ENCODE assay signal across 15 mouse cellular contexts in genomic region chr19:9143230-9143629, GRCm38 (mm10). TPM values are rescaled to one million over a fixed set of nuclear protein-coding genes. Genes with fewer than 3 reads are reported as not detected.
DNase-seq lines count a peak whose midpoint lies in the region; ATAC-seq lines count a peak whose summit lies in the region.
"Had no signal": no experiment of that assay in that cellular context is flagged by ENCODE, and none has a peak within 500 bp of the region (broad histone marks: within the 10 kb centered on the region; RNA-seq: fewer than 3 reads in every experiment).

No protein-coding gene starts in this region.

- H3K36me3 ChIP-seq in limb, embryonic 12.5 days: no peaks in the 10 kb centered on the region
- no peaks in the 10 kb centered on the region for H3K36me3 ChIP-seq in limb, embryonic 10.5 days
- no peaks in the 10 kb centered on the region for H3K36me3 ChIP-seq in forebrain, embryonic 11.5 days (ENCODE audit: control insufficient read depth, insufficient read depth, low read length)
- no peaks in the 10 kb centered on the region for H3K36me3 ChIP-seq in hindbrain, embryonic 16.5 days (ENCODE audit: control insufficient read depth, insufficient read depth, low read length)
- no peaks in the 10 kb centered on the region for H3K36me3 ChIP-seq in neural tube, embryonic 15.5 days
- H3K36me3 ChIP-seq: G1E had no signal

- H3K4me3 ChIP-seq in limb, embryonic 12.5 days (replicated peaks): no peak overlapping the region
- no peak overlapping the region for H3K4me3 ChIP-seq in limb, embryonic 10.5 days
- no peak overlapping the region for H3K4me3 ChIP-seq in forebrain, embryonic 11.5 days (ENCODE audit: low read depth, low read length)
- H3K4me3 ChIP-seq in hindbrain, embryonic 16.5 days (ENCODE audit: low read length): no peak overlapping the region
- H3K4me3 ChIP-seq in neural tube, embryonic 15.5 days (replicated peaks): no peak overlapping the region

- DNase-seq in limb, embryonic 10.5 days (ENCODE audit: low spot score): no peak
- DNase-seq in forebrain, embryonic 11.5 days (ENCODE audit: low spot score): no peak
- no peak for DNase-seq in lung, postnatal 25 days (ENCODE audit: low spot score)
- DNase-seq in ovary, postnatal 36 days (ENCODE audit: low spot score): no peak
- DNase-seq: adrenal gland, postnatal 25 days; heart, adult 18-20 months; lung, embryonic 14.5 days had no signal

- ATAC-seq in limb, embryonic 12.5 days (ENCODE audit: insufficient number of reproducible peaks, insufficient read depth, low FRiP score, low TSS enrichment, low read depth): no peak
- no peak; the same call in 1 of the 2 replicates for ATAC-seq in forebrain, embryonic 11.5 days (replicated peaks; ENCODE audit: low FRiP score)
- peak; percentile 82 for ATAC-seq in hindbrain, embryonic 16.5 days
- ATAC-seq in neural tube, embryonic 15.5 days (ENCODE audit: low FRiP score): no peak; the same call in 1 of the 2 replicates
- ATAC-seq: intestine, embryonic 16.5 days had no signal

- WGBS in limb, embryonic 12.5 days: 71% methylated on average over 2 of the region's 2 CpGs
- WGBS in limb, embryonic 10.5 days: 94% methylated on average over 2 of the region's 2 CpGs
- WGBS in forebrain, embryonic 11.5 days: 83% methylated on average over 2 of the region's 2 CpGs
- WGBS in hindbrain, embryonic 16.5 days: 55% methylated on average over 2 of the region's 2 CpGs
- WGBS in neural tube, embryonic 15.5 days: 63% methylated on average over 2 of the region's 2 CpGs

- no peaks in the 10 kb centered on the region for H3K9me3 ChIP-seq in limb, embryonic 12.5 days
- no peaks in the 10 kb centered on the region for H3K9me3 ChIP-seq in limb, embryonic 10.5 days (replicated peaks)
- no peaks in the 10 kb centered on the region for H3K9me3 ChIP-seq in forebrain, embryonic 11.5 days (ENCODE audit: control insufficient read depth, low read length)
- no peaks in the 10 kb centered on the region for H3K9me3 ChIP-seq in hindbrain, embryonic 16.5 days (ENCODE audit: control insufficient read depth, low read length)
- H3K9me3 ChIP-seq in neural tube, embryonic 15.5 days (replicated peaks): no peaks in the 10 kb centered on the region
- H3K9me3 ChIP-seq: G1E had no signal

- H3K4me1 ChIP-seq in limb, embryonic 12.5 days (replicated peaks): no peaks in the 10 kb centered on the region
- no peaks in the 10 kb centered on the region for H3K4me1 ChIP-seq in limb, embryonic 10.5 days
- no peaks in the 10 kb centered on the region for H3K4me1 ChIP-seq in forebrain, embryonic 11.5 days (replicated peaks; ENCODE audit: control insufficient read depth, insufficient read depth, low read length)
- H3K4me1 ChIP-seq in hindbrain, embryonic 16.5 days (ENCODE audit: control insufficient read depth, insufficient read depth, low read depth, low read length): no peaks in the 10 kb centered on the region
- H3K4me1 ChIP-seq in neural tube, embryonic 15.5 days: no peaks in the 10 kb centered on the region

- H3K9ac ChIP-seq in limb, embryonic 12.5 days (replicated peaks): no peak overlapping the region
- no peak overlapping the region for H3K9ac ChIP-seq in forebrain, embryonic 11.5 days (ENCODE audit: low read length)
- no peak overlapping the region for H3K9ac ChIP-seq in hindbrain, embryonic 16.5 days (ENCODE audit: low read depth, low read length)
- no peak overlapping the region for H3K9ac ChIP-seq in neural tube, embryonic 15.5 days (replicated peaks)
- H3K9ac ChIP-seq: lung, embryonic 14.5 days had no signal

- H3K27me3 ChIP-seq in limb, embryonic 12.5 days: no peaks in the 10 kb centered on the region
- no peaks in the 10 kb centered on the region for H3K27me3 ChIP-seq in limb, embryonic 10.5 days (ENCODE audit: low read depth, poor library complexity, severe bottlenecking)
- H3K27me3 ChIP-seq in forebrain, embryonic 11.5 days (ENCODE audit: control insufficient read depth, insufficient read depth, low read length): no peaks in the 10 kb centered on the region
- no peaks in the 10 kb centered on the region for H3K27me3 ChIP-seq in hindbrain, embryonic 16.5 days (replicated peaks; ENCODE audit: control insufficient read depth, insufficient read depth, low read length)
- no peaks in the 10 kb centered on the region for H3K27me3 ChIP-seq in neural tube, embryonic 15.5 days (replicated peaks)

- H3K27ac ChIP-seq in limb, embryonic 12.5 days: peak overlapping the region; percentile 74
- no peak overlapping the region for H3K27ac ChIP-seq in limb, embryonic 10.5 days
- peak overlapping the region; percentile 55; the same call in 1 of the 2 replicates for H3K27ac ChIP-seq in forebrain, embryonic 11.5 days (ENCODE audit: low read depth, low read length)
- H3K27ac ChIP-seq in hindbrain, embryonic 16.5 days (ENCODE audit: low read depth, low read length): peak overlapping the region; percentile 51
- peak overlapping the region; percentile 71 for H3K27ac ChIP-seq in neural tube, embryonic 15.5 days (replicated peaks)
- H3K27ac ChIP-seq: kidney, postnatal 0 days had no signal

- H3K4me2 ChIP-seq in limb, embryonic 12.5 days: no peak overlapping the region
- no peak overlapping the region for H3K4me2 ChIP-seq in forebrain, embryonic 11.5 days (ENCODE audit: low read depth, low read length, severe bottlenecking)
- no peak overlapping the region for H3K4me2 ChIP-seq in hindbrain, embryonic 16.5 days (ENCODE audit: low read length)
- no peak overlapping the region for H3K4me2 ChIP-seq in neural tube, embryonic 15.5 days
- H3K4me2 ChIP-seq: lung, embryonic 14.5 days had no signal

RNA-seq across cellular contexts. Expression of gene Asrgl1, which starts 7.8 kb away (rescaled TPM):
- 23.2 and 24.0 TPM in 2 replicates for polyA plus RNA-seq in limb, embryonic 12.5 days (2016; fragmentation: Nextera tagmentation; extraction: Ambion mirVana)
- 16.9 and 20.7 TPM in 2 replicates for polyA plus RNA-seq in limb, embryonic 10.5 days (2016; fragmentation: Nextera tagmentation; extraction: Ambion mirVana)
- polyA plus RNA-seq in forebrain, embryonic 11.5 days (2014; fragmentation: Nextera tagmentation; extraction: Ambion mirVana): 22.7 and 25.3 TPM in 2 replicates
- polyA plus RNA-seq in hindbrain, embryonic 16.5 days (2015; fragmentation: Nextera tagmentation; extraction: Ambion mirVana): 34.1 and 44.9 TPM in 2 replicates
- polyA plus RNA-seq in neural tube, embryonic 15.5 days (2015; fragmentation: Nextera tagmentation; extraction: Ambion mirVana): 31.6 and 32.6 TPM in 2 replicates

RNA-seq across cellular contexts. Expression of gene Scgb1a1, which starts 55.5 kb away (rescaled TPM):
- not detected in 2 replicates for polyA plus RNA-seq in limb, embryonic 12.5 days (2016; fragmentation: Nextera tagmentation; extraction: Ambion mirVana)
- polyA plus RNA-seq in limb, embryonic 10.5 days (2016; fragmentation: Nextera tagmentation; extraction: Ambion mirVana): not detected in 2 replicates
- polyA plus RNA-seq in forebrain, embryonic 11.5 days (2014; fragmentation: Nextera tagmentation; extraction: Ambion mirVana): not detected in 2 replicates
- not detected in 2 replicates for polyA plus RNA-seq in hindbrain, embryonic 16.5 days (2015; fragmentation: Nextera tagmentation; extraction: Ambion mirVana)
- polyA plus RNA-seq in neural tube, embryonic 15.5 days (2015; fragmentation: Nextera tagmentation; extraction: Ambion mirVana): not detected in 2 replicates
- polyA plus RNA-seq: G1E; intestine, embryonic 16.5 days; kidney, postnatal 0 days; limb, embryonic 11.5 days; lung, embryonic 14.5 days; neural tube, embryonic 11.5 days had no signal
